Mouse (Mus musculus) limb, embryonic 10.5 days (tissue): ENCODE measurements around the gene Krtap13. TPM values are rescaled to one million over a fixed set of nuclear protein-coding genes. Genes with fewer than 3 reads are reported as not detected.
"Not testable (repeated sequence)": the region's sequence is repeated elsewhere in the genome, so short reads cannot be mapped to it uniquely, and the experiment has no call there.

Experiments used
- DNase-seq: peaks from one replicate; pipeline ENCODE4 v3.0.0-alpha.2; 2017; ENCODE audit warnings: low spot score
- H3K27ac ChIP-seq: fragments of 300-500 bp; sonication (generic); 2 replicates; pipeline ENCODE4 v1.5.1; 2016; ENCODE audit warnings: mild to moderate bottlenecking
- H3K27me3 ChIP-seq: fragments of 300-500 bp; sonication (generic); 2 replicates; pipeline ENCODE4 v1.6.1; 2016; ENCODE audit warnings: low read depth, mild to moderate bottlenecking; ENCODE audit not compliant: poor library complexity, severe bottlenecking
- H3K36me3 ChIP-seq: fragments of 300-500 bp; sonication (generic); 2 replicates; pipeline ENCODE4 v1.6.1; 2016; ENCODE audit warnings: mild to moderate bottlenecking, moderate library complexity
- H3K4me1 ChIP-seq: fragments of 300-500 bp; sonication (generic); 2 replicates; pipeline ENCODE4 v1.6.1; 2016
- H3K4me3 ChIP-seq: fragments of 300-500 bp; sonication (generic); 2 replicates; pipeline ENCODE4 v1.5.1; 2016; ENCODE audit warnings: mild to moderate bottlenecking, moderate library complexity
- H3K9me3 ChIP-seq: fragments of 300-500 bp; sonication (generic); replicated peaks from 2 replicates; pipeline ENCODE4 v1.6.1; 2016; ENCODE audit warnings: mild to moderate bottlenecking
- WGBS: fragments of 180-500 bp; shearing (Covaris S2); methylation state at CpG from one replicate; pipeline ENCODE4 v1.1.7; 2016; 5-methylcytosine and 5-hydroxymethylcytosine counted together
- polyA plus RNA-seq: library from polyadenylated mRNA; unstranded; fragments of >200 nt; fragmentation: Nextera tagmentation; extraction: Ambion mirVana; gene quantifications from 2 replicates; pipeline ENCODE4 v1.2.1, GENCODE M21; 2016

Krtap13 gene
- not detected in 2 replicates for polyA plus RNA-seq

DNA sequence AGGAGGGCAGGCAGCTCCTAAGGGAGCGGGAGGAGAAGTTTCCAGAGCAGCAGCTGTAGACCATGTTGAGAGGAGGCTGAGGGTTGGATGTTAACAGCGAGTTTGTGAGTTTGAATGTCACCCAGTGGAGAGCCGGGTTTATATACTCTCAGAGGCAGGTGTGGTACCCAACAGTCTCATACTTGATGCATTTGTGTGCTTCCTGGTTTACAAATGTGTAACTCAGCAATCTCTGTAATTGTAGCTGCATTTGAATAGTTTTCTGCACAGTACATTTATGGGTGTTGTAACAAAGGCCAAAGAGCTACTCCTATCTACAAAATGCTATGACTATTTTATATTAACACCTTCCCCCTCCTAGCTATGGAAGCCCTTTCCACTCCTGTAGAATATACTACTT, at the start of gene Krtap13:
Gene Krtap13 (minus strand): TSS at position 101 of the 400 bp plus-strand sequence.
- not testable (repeated sequence) for H3K4me1 ChIP-seq, H3K36me3 ChIP-seq, H3K4me3 ChIP-seq, H3K27me3 ChIP-seq, DNase-seq, H3K27ac ChIP-seq, H3K9me3 ChIP-seq
- 93% methylated on average over 3 of the region's 3 CpGs for WGBS

DNA sequence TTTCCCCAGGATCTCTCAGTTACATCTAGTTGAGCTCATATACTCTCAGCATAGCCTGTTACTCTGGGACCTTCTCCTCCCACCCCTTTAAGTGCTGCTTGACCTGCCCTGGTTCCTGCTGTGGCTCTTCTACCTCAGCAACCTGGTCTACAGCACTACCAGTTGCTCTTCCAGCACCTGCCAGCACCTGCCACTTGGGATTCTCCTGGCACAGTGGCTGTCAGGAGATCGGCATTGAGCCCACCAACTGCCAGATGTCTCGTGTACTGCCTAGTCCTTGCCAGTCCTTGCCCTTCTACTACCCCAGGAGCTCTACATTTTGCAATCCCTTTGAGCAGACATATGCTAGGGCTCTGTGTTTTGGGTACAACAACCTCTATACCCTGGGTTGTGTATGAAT, 35.4 kb upstream of the Krtap13 start:
- DNase-seq: no peak
- Histone ChIP-seq H3K9me3 (no peaks in the 10 kb centered on the region), H3K36me3 (no peaks in the 10 kb centered on the region), H3K4me3 (no peak overlapping the region), H3K27me3 (no peaks in the 10 kb centered on the region), H3K27ac (no peak overlapping the region), H3K4me1 (no peaks in the 10 kb centered on the region)
- WGBS: 86% methylated on average over 2 of the region's 2 CpGs

DNA sequence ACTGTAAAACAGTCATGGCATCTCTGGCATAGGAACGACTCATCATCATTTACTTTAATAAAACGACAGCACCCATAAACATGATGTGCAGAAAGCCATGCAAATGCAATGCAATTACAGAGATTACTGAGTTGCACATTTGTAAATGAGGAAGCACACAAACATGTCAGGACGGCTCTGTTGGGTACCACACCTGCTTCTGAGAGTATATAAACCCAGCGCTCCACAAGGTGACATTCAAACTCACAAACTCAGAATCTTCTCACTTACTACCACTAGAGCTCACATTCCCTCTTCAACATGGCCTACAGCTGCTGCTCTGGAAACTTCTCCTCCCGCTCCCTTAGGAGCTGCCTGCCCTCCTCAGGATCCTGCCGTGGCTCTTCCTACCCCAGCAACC, 26.2 kb upstream of the Krtap13 start, which contains the start of gene Gm5965:
Gene Gm5965 (plus strand): TSS at position 301 of the 400 bp plus-strand sequence.
- WGBS: 92% methylated on average over 5 of the region's 6 CpGs
- H3K9me3 ChIP-seq: no peaks in the 10 kb centered on the region
- DNase-seq: no peak
- no peaks in the 10 kb centered on the region for H3K27me3 ChIP-seq
- H3K27ac ChIP-seq: no peak within 1 kb of the TSS
- H3K36me3 ChIP-seq: no peaks in the 10 kb centered on the region
- H3K4me3 ChIP-seq: no peak within 1 kb of the TSS
- H3K4me1 ChIP-seq: no peaks in the 10 kb centered on the region

DNA sequence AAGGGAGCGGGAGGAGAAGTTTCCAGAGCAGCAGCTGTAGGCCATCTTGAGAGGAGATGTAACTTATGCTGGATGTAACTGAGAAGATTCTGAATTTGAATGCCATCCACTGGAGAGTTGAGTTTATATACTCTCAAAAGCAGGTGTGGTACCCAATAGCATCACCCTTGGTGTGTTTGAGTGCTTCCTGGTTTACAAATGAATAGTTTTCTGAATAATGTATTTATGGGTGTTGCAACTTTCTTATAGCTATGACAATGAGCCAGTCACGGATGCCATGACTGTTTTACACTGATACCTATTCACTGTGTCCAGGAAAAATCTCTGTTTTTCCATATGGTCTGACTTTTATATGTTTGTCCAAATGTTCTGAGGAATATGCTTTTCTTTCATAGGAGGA, 22.7 kb upstream of the Krtap13 start, which contains the start of gene 2310057N15Rik:
Gene 2310057N15Rik (minus strand): TSS at position 101 of the 400 bp plus-strand sequence.
- no peak within 1 kb of the TSS for H3K27ac ChIP-seq
- no peaks in the 10 kb centered on the region for H3K36me3 ChIP-seq
- H3K27me3 ChIP-seq: no peaks in the 10 kb centered on the region
- 89% methylated on average over 2 of the region's 2 CpGs for WGBS
- DNase-seq: no peak
- H3K4me1 ChIP-seq: no peaks in the 10 kb centered on the region
- H3K4me3 ChIP-seq: no peak within 1 kb of the TSS
- H3K9me3 ChIP-seq: no peaks in the 10 kb centered on the region

DNA sequence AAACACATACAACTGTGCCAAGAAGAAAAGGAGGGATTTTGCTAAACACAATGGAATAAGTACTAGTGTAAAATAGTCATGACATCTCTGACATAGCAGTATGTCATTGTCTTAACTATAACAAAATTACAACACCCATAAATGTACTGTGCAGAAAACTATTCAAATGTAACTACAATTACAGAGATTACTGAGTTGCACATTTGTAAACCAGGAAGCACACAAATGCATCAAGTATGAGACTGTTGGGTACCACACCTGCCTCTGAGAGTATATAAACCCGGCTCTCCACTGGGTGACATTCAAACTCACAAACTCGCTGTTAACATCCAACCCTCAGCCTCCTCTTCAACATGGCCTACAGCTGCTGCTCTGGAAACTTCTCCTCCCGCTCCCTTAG, 7.1 kb upstream of the Krtap13 start, which contains the start of gene 2310034C09Rik:
Gene 2310034C09Rik (plus strand): TSS at position 301 of the 400 bp plus-strand sequence.
- not testable (repeated sequence) for H3K9me3 ChIP-seq, H3K27ac ChIP-seq, H3K27me3 ChIP-seq, DNase-seq, H3K36me3 ChIP-seq, H3K4me3 ChIP-seq, H3K4me1 ChIP-seq
- 92% methylated on average over 3 of the region's 3 CpGs for WGBS

DNA sequence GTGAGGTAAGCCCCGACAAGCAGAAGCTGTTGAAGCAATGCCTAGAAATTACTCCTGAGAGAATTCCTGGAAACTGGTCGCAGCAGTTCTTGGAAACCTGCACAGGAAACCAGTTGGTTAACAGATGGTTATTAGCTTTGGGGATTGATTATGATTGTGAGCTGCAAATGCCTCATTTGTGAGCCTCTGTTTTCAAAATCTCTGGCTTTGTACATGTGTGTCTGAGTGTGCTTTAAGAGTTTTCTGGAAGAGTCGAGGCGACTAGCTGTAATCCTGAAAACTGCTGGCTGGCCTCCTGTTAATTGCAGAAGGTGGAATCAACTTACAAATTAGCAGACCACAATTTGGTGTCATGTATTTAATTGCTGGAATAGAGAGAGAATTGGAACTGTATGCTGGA, 3.5 kb downstream of the Krtap13 start:
- Histone ChIP-seq H3K4me1 (peaks cover 6% of the 10 kb centered on the region; the same call in 1 of the 2 replicates), H3K4me3 (no peak overlapping the region), H3K9me3 (no peaks in the 10 kb centered on the region), H3K27ac (no peak overlapping the region), H3K36me3 (no peaks in the 10 kb centered on the region), H3K27me3 (no peaks in the 10 kb centered on the region)
- DNase-seq: no peak
- WGBS: 61% methylated on average over 4 of the region's 4 CpGs

DNA sequence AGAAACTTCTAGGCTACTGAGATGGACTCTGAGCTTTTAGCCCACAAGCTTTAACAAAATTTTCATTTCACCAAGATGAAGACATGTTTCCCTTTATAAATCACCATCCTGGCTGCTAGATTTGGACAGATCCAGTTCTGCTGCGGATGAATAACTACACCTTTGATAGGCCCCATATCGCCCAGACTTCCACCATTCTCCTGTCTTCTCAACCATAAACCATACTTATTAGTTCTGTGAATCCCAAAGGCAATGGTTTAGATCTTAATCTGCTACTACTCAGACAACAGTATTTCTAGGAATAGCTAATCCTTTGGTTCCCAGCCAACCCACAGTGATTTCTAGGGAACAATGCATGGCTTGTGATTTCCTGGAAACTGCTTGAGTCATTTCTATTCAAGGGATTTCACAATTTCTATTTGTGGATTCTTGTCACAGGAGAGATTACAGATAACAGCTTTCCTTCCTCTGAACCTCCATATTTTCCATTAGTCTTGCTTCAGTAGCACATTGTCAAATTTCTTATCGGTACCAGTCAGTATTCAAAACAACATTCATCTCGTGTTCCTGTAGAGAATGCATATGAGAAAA, 6.6 kb downstream of the Krtap13 start:
- no peak overlapping the region for H3K4me3 ChIP-seq
- H3K27me3 ChIP-seq: no peaks in the 10 kb centered on the region
- 93% methylated on average over 4 of the region's 4 CpGs for WGBS
- DNase-seq: no peak
- no peaks in the 10 kb centered on the region for H3K36me3 ChIP-seq
- H3K4me1 ChIP-seq: peaks cover 6% of the 10 kb centered on the region; the same call in 1 of the 2 replicates
- H3K9me3 ChIP-seq: no peaks in the 10 kb centered on the region
- no peak overlapping the region for H3K27ac ChIP-seq

DNA sequence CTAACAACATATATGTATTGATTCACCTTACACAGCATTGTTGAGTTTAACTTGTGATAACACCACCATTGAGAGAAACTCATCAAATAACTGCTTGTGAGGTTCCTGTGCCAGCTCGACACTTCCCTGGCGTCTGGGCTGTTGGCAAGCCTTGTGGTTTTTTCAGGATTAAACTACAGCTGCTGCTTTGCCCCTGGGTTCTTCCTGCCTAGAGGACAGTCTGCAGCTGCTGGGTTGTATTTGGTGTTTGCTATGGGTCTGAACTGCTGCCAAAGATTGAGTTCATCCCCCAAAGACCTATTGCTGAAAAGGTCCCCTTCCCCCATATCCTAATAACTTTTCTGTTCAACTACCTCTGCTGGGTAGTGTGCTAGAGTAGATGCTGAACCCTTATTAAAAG, 16.0 kb downstream of the Krtap13 start:
- H3K36me3 ChIP-seq: no peaks in the 10 kb centered on the region
- H3K4me3 ChIP-seq: no peak overlapping the region
- DNase-seq: no peak
- WGBS: 80% methylated on average over 2 of the region's 2 CpGs
- H3K9me3 ChIP-seq: no peaks in the 10 kb centered on the region
- no peak overlapping the region for H3K27ac ChIP-seq
- H3K27me3 ChIP-seq: no peaks in the 10 kb centered on the region
- no peaks in the 10 kb centered on the region for H3K4me1 ChIP-seq

DNA sequence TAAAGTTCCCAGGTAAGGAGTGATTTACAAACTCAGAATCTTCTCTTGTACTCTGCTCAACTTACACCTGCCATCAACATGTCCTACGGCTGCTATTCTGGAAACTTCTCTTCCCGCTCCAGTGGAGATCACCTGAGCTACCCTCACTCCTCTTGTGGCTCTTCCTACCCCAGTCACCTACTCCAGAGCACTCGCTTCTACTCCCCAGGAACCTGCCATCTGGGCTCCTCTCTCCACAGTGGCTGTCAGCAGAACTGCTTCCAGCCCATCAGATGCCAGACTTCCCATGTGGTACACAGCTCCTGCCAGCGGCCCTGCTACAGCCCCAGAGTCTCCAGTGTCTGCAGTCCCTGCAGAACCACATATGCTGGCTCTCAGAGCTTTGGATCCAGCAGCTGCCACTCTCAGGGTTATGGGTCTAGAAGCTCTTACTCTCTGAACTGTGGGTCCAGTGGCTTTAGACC, 22.6 kb downstream of the Krtap13 start, which contains the start of gene Krtap13-1:
Gene Krtap13-1 (plus strand): TSS at position 51 of the 464 bp plus-strand sequence.
- Histone ChIP-seq H3K4me3 (no peak within 1 kb of the TSS), H3K9me3 (no peaks in the 10 kb centered on the region), H3K27ac (no peak within 1 kb of the TSS), H3K36me3 (no peaks in the 10 kb centered on the region), H3K27me3 (no peaks in the 10 kb centered on the region), H3K4me1 (no peaks in the 10 kb centered on the region)
- WGBS: 86% methylated on average over 4 of the region's 4 CpGs
- no peak for DNase-seq

DNA sequence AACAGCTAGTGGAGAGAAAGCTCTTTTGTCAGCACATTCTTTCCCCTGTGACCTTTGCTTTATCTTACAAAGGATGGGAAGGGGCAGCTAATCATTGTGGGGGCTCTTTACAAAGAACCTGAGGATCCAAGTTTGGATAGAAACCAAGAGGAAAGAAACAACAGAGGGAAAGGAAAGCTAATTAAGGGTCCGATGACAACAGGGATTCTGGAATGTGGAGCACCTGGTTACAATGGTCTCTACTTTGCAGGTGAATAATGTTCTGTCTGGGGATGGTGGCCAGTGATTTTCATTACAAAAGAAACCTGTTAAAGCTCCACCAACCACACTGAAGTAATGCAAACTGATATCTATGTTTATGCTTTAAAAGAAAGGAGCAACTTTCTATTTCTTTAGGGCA, 31.4 kb downstream of the Krtap13 start:
- H3K27ac ChIP-seq: no peak overlapping the region
- no peak overlapping the region for H3K4me3 ChIP-seq
- H3K36me3 ChIP-seq: no peaks in the 10 kb centered on the region
- H3K9me3 ChIP-seq: no peaks in the 10 kb centered on the region
- no peaks in the 10 kb centered on the region for H3K27me3 ChIP-seq
- WGBS: 43% methylated on average over 1 of the region's 1 CpGs
- no peak for DNase-seq
- H3K4me1 ChIP-seq: 0 out of 2 replicates have a peak, but pooled peaks cover 3% of the 10 kb centered on the region

DNA sequence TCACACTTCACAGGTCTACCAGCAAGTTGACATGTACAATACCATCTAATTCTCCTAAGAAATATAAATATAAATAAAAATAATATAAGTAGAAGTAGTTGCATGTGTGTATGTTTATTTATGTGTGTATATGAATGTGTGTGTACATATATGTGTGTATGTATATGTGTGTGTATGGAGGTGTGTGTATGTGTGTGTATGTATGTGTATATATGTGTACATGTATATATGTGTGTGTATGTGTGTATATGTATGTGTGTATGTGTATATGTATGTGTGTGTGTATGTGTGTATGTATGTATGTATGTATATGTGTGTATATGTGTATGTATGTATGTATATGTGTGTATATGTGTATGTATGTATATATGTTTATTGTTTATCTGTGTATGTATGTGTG, 34.9 kb downstream of the Krtap13 start:
- Histone ChIP-seq H3K27me3 (no peaks in the 10 kb centered on the region), H3K4me3 (no peak overlapping the region), H3K9me3 (no peaks in the 10 kb centered on the region), H3K27ac (no peak overlapping the region), H3K4me1 (no peaks in the 10 kb centered on the region), H3K36me3 (no peaks in the 10 kb centered on the region)
- DNase-seq: no peak

DNA sequence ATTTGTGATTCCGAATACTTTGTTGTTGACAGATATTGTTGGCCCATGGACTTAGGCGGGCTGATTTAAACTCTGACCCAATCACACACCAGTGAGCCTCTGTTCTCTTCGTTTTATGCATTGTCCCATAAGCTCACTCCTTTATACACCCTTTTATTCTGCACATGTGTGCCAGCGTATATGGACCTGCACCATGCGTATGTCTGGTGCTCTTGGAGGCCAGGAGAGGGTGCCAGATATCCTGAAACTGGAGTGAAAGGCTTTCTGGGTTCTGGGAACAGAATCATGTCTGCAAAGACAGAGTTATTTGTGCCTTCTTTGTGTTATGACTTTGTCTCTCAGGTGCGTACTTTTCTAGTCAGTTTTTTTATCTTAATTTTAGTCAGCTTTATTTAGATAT, 40.2 kb downstream of the Krtap13 start:
- no peaks in the 10 kb centered on the region for H3K36me3 ChIP-seq
- 87% methylated on average over 6 of the region's 6 CpGs for WGBS

DNA sequence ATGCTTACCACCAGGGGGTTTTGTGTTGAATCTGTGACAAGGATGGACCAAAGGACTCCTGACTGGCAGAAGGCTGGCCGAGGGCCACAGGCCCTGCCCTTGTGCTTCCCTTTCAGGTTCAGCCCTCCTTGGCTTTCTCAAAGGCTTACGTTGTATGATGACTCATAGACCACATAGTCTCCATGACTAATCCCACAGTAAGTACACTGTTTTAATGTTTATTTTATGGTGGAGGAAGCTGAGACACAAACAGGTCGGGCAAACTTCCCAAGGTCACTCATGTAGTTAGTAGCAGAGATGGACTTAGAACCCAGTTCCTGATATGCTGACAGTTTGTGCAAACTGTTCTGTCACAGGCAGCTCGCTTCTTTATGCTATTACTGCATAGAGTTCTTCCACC, 40.7 kb downstream of the Krtap13 start:
- Histone ChIP-seq H3K4me3 (no peak overlapping the region), H3K27ac (no peak overlapping the region), H3K4me1 (no peaks in the 10 kb centered on the region), H3K9me3 (no peaks in the 10 kb centered on the region), H3K36me3 (no peaks in the 10 kb centered on the region), H3K27me3 (no peaks in the 10 kb centered on the region)
- WGBS: 88% methylated on average over 4 of the region's 4 CpGs
- DNase-seq: no peak

More for the DNA sequence above, 40.2 kb downstream of the Krtap13 start:
- Histone ChIP-seq H3K27ac (no peak overlapping the region), H3K27me3 (no peaks in the 10 kb centered on the region), H3K9me3 (no peaks in the 10 kb centered on the region), H3K4me3 (no peak overlapping the region), H3K4me1 (no peaks in the 10 kb centered on the region)
- DNase-seq: no peak
